Mouse (Mus musculus) frontal cortex, postnatal 36 days (tissue): ENCODE measurements around the gene Morn1.

ENCODE experiments used
- DNase-seq, 2 experiments: peaks; one replicate each; pipeline ENCODE4 v3.0.0; 2022; ENCODE audit warnings: low spot score in 2 of 2

The Morn1 gene

DNA sequence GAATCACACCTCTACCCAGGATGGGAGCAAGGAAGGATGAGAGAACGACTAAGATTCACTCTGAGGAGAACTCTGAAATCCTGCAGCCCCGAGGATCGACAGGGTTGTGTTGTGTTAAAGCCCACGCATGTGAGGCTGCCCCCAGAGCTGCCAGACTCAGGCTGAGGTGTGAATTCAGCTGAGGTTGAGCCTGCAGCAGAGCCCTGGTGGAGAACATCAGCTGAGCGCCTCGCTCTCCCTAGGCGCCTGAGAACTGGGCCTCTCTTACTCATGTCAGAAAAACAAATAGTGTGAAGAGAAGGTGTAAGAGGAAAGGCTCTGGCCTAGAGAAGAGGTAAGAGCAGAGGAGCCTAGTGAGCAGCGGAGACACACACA, 72.2 kb downstream of the Morn1 start:
- no peak for DNase-seq

- DNase-seq = no peak
Observed at GRCm38 (mm10) chr4:155162433-155163319, 76.3 kb downstream of the Morn1 start.

GRCm38 (mm10) chr4:155163320-155163651, 76.9 kb downstream of the Morn1 start:
- no peak for DNase-seq

- no peak for DNase-seq
Observed at GRCm38 (mm10) chr4:155163685-155164084, 77.3 kb downstream of the Morn1 start.

DNA sequence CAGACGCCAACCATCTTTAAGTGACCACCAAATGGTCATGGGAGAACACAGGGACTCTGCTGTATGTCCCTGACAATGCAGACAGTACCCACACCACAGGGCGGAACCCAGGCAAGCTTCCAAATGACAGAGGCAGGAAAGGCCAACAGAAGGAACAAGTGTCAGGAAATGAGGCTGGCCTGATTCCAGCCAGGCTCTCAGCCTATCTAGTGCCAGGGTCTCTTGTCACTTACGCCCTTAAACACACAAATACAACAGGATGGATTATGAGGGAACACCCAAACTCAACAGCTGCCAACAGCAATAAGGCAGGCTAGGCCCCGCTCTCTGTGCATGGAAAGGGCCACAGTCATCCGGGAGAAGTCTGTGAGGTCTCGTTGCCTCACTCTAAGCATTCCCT, 78.2 kb downstream of the Morn1 start:
- no peak for DNase-seq

GRCm38 (mm10) chr4:155165861-155166260, 79.5 kb downstream of the Morn1 start:
- no peak for DNase-seq

GRCm38 (mm10) chr4:155168835-155169252, 82.5 kb downstream of the Morn1 start:
- no peak for DNase-seq

DNA sequence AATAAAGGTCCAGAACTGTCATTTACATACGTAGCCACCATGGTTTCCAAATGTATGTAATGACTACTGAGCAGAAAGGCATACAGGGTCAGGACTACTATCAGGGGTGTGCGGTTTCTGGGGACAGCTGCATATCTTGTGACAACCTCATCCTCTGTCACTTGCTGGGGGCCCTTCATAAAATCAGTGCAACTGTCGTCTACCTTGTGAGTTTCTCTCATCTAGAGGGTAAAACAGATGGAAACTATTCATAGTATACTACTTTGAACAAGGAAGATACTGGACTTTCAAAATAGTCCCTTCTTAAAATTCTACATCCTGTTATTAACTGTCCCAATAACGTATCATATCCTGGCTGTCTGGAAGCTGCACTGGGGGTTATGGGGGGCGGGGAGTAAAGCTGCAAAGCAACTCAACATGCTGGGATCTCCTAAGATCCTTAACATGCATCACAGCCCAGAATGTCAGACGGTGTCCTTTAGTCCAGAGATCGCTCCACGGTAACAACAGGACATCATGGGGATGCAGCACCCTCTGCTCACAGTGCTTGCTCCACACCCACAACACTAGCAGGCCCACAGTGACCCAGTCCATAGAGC, 84.3 kb downstream of the Morn1 start:
- no peak for DNase-seq

GRCm38 (mm10) chr4:155171961-155172533, 85.7 kb downstream of the Morn1 start:
- peak; percentile 66 to 72 for DNase-seq

DNA sequence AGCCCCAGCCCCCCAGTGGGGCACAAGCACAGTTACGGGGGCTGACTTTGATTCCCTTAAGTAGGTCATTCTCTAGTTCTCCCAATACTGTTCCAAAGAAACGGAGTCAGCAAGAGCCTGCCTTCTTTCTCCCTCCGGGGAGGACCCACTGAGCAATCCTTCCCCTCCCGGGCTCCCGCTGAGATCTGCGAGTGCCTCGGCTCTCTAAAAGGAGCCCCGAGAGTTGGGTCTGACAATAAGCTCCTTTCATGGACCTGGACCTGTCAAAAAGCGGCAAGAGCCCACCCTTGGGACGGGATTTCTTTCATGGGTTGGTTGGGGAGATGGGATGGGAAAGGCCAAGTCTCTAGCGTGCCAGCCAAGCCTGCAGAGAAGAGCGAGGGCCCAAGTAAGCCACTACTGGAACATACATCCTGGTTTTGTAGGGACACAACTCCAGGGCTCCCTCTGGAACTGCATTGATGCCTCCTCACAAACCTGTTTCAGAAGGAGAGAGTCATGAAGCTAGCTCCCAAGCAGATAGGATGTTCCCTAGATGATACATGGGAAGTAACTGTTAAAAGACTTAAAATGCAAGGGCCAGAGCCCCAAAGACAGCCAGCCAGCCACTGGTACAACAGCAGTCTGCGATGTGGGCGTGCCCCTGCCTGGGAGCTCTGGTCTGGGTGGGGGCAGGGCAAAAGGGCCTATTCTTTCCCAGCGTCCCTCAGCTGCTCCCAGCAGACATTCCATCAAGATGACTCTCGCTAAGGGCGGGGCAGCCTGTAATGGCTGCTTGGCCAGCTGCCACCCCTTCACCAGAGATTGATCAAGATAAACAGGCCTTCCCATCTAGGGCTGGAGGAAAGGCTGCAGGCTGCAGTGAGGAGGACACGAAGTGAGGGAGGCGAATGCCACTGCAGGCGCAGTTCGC, 86.8 kb downstream of the Morn1 start:
- peak; percentile 60 to 66 for DNase-seq

DNA sequence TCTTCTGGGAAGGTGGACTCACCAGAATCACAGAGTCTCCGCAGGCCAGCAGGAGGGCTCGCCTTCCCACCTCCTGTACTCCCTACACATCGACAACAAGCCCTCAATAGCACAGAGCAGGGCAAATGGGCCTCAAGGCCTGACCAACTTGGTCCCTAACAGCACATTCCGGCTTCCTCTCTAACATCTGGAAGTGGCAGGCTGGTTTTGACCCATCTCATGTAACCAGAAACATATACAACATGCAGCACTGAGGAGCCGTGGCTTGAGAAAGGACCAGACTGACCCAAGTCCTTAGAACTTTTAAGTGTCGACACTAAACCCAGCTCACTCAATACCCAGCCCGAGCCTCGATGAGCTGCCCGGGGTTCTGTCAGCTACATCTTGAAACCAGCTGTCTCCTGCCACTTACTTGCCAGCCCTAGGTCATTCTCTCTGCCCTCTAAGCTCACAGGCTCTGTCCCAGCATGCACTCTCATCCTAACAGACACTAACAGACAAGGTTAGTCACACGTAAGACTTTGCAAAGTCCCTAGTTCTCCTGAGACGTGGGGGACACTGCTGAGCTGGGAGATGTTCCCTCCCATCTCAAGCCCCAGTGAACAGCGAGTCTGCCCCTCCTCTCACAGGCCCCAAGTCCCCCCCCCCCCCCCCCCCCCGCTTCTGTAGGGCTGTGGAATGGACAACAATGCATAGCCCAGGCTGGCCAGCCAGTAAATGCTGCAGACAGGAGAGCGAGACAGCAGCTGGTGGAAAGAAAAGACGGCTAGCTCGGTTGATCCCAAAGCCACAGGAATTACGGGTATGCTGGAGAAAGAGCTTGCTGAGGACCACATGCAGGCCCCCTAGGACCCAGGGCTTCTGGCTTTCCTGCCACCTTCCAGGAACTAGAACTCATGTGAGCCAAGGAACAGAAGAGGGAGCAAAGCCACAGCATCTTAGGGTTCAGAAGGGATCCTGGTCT, 87.7 kb downstream of the Morn1 start:
- no peak for DNase-seq

- no peak for DNase-seq
Observed at GRCm38 (mm10) chr4:155176210-155176609, 89.8 kb downstream of the Morn1 start.

DNA sequence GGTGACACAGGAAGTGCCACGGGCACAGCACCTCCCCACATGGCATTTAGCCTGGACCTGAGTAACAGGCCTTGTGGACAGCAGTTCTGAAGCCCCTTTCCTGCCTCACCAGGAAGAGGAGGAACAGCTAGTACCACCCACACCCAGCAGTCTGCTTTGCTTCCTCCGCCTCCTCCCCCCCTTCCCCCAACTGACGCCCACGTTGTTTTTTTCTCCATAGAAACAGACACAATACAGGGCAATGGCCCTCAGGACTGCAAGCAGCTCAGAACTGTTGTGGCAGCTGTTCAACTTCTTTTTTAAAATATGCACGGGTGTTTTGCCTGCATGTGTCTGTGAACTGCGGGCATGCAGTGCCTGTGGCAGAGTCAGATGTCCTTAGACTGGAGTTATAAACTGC, 91.9 kb downstream of the Morn1 start:
- DNase-seq = no peak

DNA sequence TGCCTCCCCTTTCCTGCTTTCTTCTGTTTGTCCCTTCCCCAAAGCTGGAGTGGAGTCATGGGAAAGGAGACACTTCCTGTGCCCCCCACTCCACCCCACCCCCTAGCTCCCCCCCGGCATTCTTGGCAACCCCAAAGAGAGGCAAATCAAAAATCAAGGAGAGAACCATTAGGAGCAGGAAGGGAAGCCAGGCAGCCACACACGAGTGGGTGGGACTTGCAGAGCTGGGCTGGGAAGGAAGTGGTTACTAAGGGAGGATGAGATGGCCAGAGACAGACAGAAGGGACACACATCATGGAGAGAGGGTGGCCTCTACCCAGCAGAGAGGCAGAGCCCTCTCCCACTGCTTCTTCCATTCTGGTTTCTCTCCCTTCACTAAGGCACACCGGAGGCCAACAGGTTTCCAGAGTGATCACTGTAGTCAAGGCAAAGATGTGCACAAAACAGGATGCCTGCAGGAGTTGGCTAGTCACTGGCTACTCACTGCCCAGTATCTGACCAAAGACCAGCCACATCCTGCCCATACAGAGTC, 92.7 kb downstream of the Morn1 start:
- DNase-seq = no peak

- no peak for DNase-seq
Observed at GRCm38 (mm10) chr4:155183201-155183600, 96.8 kb downstream of the Morn1 start.

GRCm38 (mm10) chr4:155184248-155185070, 98.1 kb downstream of the Morn1 start:
- DNase-seq = no peak

- DNase-seq = no peak
Observed at GRCm38 (mm10) chr4:155185845-155186244, 99.5 kb downstream of the Morn1 start.

DNA sequence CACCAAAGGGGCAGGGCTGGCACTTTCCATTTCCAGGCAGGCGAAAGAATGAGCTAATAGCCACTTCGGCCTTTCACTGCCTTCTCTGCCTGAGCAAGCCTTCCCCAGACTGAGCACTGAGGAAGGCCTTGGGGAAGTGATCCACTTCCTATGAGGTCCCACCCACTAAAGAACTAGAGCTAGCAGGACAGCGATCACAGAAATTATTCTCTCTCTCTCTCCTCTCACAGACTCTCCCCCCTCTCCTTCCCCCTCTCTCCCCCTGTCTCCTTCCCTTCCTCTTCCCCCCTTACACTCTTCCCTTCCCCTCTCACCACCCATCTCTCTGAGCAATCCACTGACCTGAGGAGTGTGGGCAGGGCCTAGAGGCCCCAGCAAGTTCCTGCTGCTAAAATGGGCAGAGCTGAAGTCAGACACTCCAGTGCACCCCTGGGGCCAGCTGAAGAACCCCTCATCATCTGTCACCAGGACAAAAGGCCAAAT, 100.9 kb downstream of the Morn1 start:
- DNase-seq = no peak

DNA sequence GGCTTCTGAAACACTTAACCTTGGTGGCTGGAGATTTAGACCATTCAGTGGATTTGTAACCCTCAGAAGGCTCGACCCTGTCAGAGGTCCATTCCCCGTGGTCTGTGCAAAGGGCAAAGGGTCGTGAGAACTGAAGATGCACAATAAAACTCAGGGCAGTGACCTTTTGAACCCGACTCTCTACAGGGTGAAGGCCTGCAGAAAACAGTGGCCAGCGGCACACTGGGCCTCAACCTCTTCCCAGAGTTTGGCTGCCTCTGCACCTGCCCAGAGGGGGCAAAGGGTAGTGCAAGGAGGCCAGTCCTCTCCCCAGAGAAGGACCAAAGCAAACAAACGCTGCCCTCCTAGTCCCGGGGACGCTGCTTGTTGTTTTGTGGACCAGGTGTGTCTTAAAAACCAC, 102.0 kb downstream of the Morn1 start:
- DNase-seq = no peak

DNA sequence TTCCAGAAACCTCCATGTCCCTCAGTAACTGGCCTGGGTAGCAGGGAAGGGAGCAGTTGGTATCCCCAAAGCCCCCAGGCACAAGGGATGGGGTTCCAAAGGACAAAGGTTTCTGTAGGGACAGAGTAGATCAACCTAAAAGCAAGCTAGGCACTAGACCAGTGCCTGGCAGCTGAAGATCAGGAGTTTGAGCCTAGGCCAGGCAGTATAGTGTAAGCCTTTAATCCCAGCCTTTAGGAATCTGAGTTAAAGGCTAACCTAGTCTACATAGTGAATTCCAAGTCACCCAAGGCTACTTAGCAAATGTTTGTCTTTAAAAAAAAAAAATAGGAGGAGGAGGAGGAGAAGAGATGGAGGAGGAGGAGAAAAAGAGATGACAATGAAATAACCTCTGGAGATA, 102.4 kb downstream of the Morn1 start:
- DNase-seq = no peak
